Comparison of ENCODE assay signal across 22 mouse cellular contexts in genomic region chr2:168528551-168528950, GRCm38 (mm10).
DNase-seq lines count a peak whose midpoint lies in the region; ATAC-seq lines count a peak whose summit lies in the region.
"Had no signal": no experiment of that assay in that cellular context is flagged by ENCODE, and none has a peak within 500 bp of the region (broad histone marks: within the 10 kb centered on the region; RNA-seq: fewer than 3 reads in every experiment).

No protein-coding gene starts in this region.

- DNase-seq in forebrain, embryonic 10.5 days (ENCODE audit: extremely low spot score, low spot score) = no peak
- peak; percentile 15 for DNase-seq in NIH3T3 (ENCODE audit: low read depth)
- DNase-seq in layer of hippocampus, adult 9-10 months (ENCODE audit: low spot score) = no peak
- no peak for DNase-seq in right cerebral cortex, postnatal 14 days
- DNase-seq in MN1 (ENCODE audit: low spot score) = no peak
- DNase-seq: adrenal gland, adult 2 months; cerebellum, adult 11 months; cerebellum, adult 9-11 months; heart, postnatal 4 days; liver, postnatal 0 days; lung, postnatal 10 days; spleen, adult 18-20 months had no signal

- H3K36me3 ChIP-seq in forebrain, embryonic 10.5 days (replicated peaks) = no peaks in the 10 kb centered on the region
- H3K36me3 ChIP-seq in forebrain, embryonic 13.5 days (ENCODE audit: poor library complexity, severe bottlenecking) = no peaks in the 10 kb centered on the region
- no peaks in the 10 kb centered on the region for H3K36me3 ChIP-seq in kidney, embryonic 16.5 days (ENCODE audit: insufficient read depth, low read length)
- H3K36me3 ChIP-seq in limb, embryonic 12.5 days = no peaks in the 10 kb centered on the region
- H3K36me3 ChIP-seq: intestine, embryonic 15.5 days; midbrain, embryonic 10.5 days had no signal

- peaks cover 4% of the 10 kb centered on the region; the same call in 1 of the 2 replicates for H3K9me3 ChIP-seq in forebrain, embryonic 10.5 days
- H3K9me3 ChIP-seq in forebrain, embryonic 13.5 days (replicated peaks) = peaks cover 5% of the 10 kb centered on the region; the same call in 1 of the 2 replicates
- H3K9me3 ChIP-seq in kidney, embryonic 16.5 days (ENCODE audit: low read length) = 0 out of 2 replicates have a peak, but pooled peaks cover 3% of the 10 kb centered on the region
- peaks cover 4% of the 10 kb centered on the region; the same call in 1 of the 2 replicates for H3K9me3 ChIP-seq in limb, embryonic 12.5 days
- H3K9me3 ChIP-seq: forebrain, embryonic 12.5 days; heart, embryonic 15.5 days; intestine, embryonic 15.5 days; midbrain, embryonic 10.5 days had no signal

- H3K4me2 ChIP-seq in forebrain, embryonic 13.5 days = no peak overlapping the region
- H3K4me2 ChIP-seq in kidney, embryonic 16.5 days (replicated peaks; ENCODE audit: low read depth, low read length) = no peak overlapping the region
- H3K4me2 ChIP-seq in limb, embryonic 12.5 days = no peak overlapping the region
- H3K4me2 ChIP-seq: forebrain, embryonic 12.5 days; heart, embryonic 15.5 days; intestine, embryonic 15.5 days; liver, embryonic 11.5 days had no signal

- H3K27ac ChIP-seq in forebrain, embryonic 10.5 days = 0 out of 2 replicates have a peak overlapping the region, but pooled peaks have one; percentile 44
- H3K27ac ChIP-seq in forebrain, embryonic 13.5 days = no peak overlapping the region
- no peak overlapping the region for H3K27ac ChIP-seq in kidney, embryonic 16.5 days (ENCODE audit: low read length)
- peak overlapping the region; percentile 45; the same call in 1 of the 2 replicates for H3K27ac ChIP-seq in limb, embryonic 12.5 days
- H3K27ac ChIP-seq: forebrain, embryonic 12.5 days; heart, embryonic 15.5 days; intestine, embryonic 15.5 days; midbrain, embryonic 10.5 days had no signal

- H3K4me1 ChIP-seq in forebrain, embryonic 10.5 days = peaks cover 37% of the 10 kb centered on the region
- H3K4me1 ChIP-seq in forebrain, embryonic 13.5 days = peaks cover 23% of the 10 kb centered on the region
- peaks cover 21% of the 10 kb centered on the region for H3K4me1 ChIP-seq in kidney, embryonic 16.5 days (ENCODE audit: insufficient read depth, low read length)
- peaks cover 66% of the 10 kb centered on the region for H3K4me1 ChIP-seq in limb, embryonic 12.5 days (replicated peaks)

- 76% methylated on average over 8 of the region's 8 CpGs for WGBS in forebrain, embryonic 10.5 days
- 76% methylated on average over 8 of the region's 8 CpGs for WGBS in forebrain, embryonic 13.5 days
- WGBS in kidney, embryonic 16.5 days = 58% methylated on average over 8 of the region's 8 CpGs
- 82% methylated on average over 8 of the region's 8 CpGs for WGBS in limb, embryonic 12.5 days

- H3K27me3 ChIP-seq in forebrain, embryonic 10.5 days (ENCODE audit: poor library complexity, severe bottlenecking) = peaks cover 46% of the 10 kb centered on the region
- H3K27me3 ChIP-seq in forebrain, embryonic 13.5 days = no peaks in the 10 kb centered on the region
- H3K27me3 ChIP-seq in kidney, embryonic 16.5 days (ENCODE audit: insufficient read depth, low read length) = no peaks in the 10 kb centered on the region
- H3K27me3 ChIP-seq in limb, embryonic 12.5 days = 0 out of 2 replicates have a peak, but pooled peaks cover 2% of the 10 kb centered on the region
- H3K27me3 ChIP-seq: heart, embryonic 15.5 days; intestine, embryonic 15.5 days; Patski had no signal

- no peak for ATAC-seq in forebrain, embryonic 13.5 days
- ATAC-seq in kidney, embryonic 16.5 days (ENCODE audit: low FRiP score, low TSS enrichment) = no peak
- ATAC-seq in limb, embryonic 12.5 days (ENCODE audit: insufficient number of reproducible peaks, insufficient read depth, low FRiP score, low TSS enrichment, low read depth) = no peak
- ATAC-seq: hindbrain, embryonic 16.5 days; liver, postnatal 0 days; Patski had no signal

- H3K9ac ChIP-seq in forebrain, embryonic 13.5 days = no peak overlapping the region
- 0 out of 2 replicates have a peak overlapping the region, but pooled peaks have one; percentile 0 for H3K9ac ChIP-seq in kidney, embryonic 16.5 days (replicated peaks; ENCODE audit: low read length)
- H3K9ac ChIP-seq in limb, embryonic 12.5 days (replicated peaks) = no peak overlapping the region
- H3K9ac ChIP-seq: forebrain, embryonic 12.5 days; heart, embryonic 15.5 days; intestine, embryonic 15.5 days; liver, postnatal 0 days had no signal

- H3K4me3 ChIP-seq in forebrain, embryonic 10.5 days = no peak overlapping the region
- no peak overlapping the region for H3K4me3 ChIP-seq in forebrain, embryonic 13.5 days
- H3K4me3 ChIP-seq in kidney, embryonic 16.5 days (ENCODE audit: low read length) = no peak overlapping the region
- no peak overlapping the region for H3K4me3 ChIP-seq in limb, embryonic 12.5 days (replicated peaks)
- H3K4me3 ChIP-seq: forebrain, embryonic 12.5 days; heart, embryonic 15.5 days; intestine, embryonic 15.5 days; midbrain, embryonic 10.5 days had no signal

Comparison
In these comparisons a context has a peak if more than half of its experiments do, and no peak if none do; other contexts are left out.
1. H3K27ac ChIP-seq: peak in forebrain, embryonic 10.5 days (single experiment) and limb, embryonic 12.5 days (single experiment); none in forebrain, embryonic 13.5 days (single experiment) and kidney, embryonic 16.5 days (single experiment).